Mouse (Mus musculus) heart, embryonic 13.5 days (tissue): Measurements from ENCODE around the gene Gpd2. TPM values are rescaled to one million over a fixed set of nuclear protein-coding genes. Genes with fewer than 3 reads are reported as not detected.

Experiments used
- ATAC-seq: fragments of 200-750 bp; cut with Nextera tagmentation; 2 replicates; pipeline ENCODE4 v1.8.0; 2017; ENCODE audit warnings: moderate TSS enrichment; ENCODE audit not compliant: insufficient number of reproducible peaks, low FRiP score, low TSS enrichment; ENCODE audit errors: extremely low read depth
- H3K27ac ChIP-seq: fragments of 300-500 bp; sonication (generic); replicated peaks from 2 replicates; pipeline ENCODE4 v1.5.1; 2015; ENCODE audit warnings: moderate library complexity, mild to moderate bottlenecking, inconsistent platforms
- H3K27me3 ChIP-seq: fragments of 300-500 bp; sonication (generic); replicated peaks from 2 replicates; pipeline ENCODE4 v1.6.1; 2015; ENCODE audit warnings: mild to moderate bottlenecking, inconsistent platforms
- H3K36me3 ChIP-seq: fragments of 300-500 bp; sonication (generic); 2 replicates; pipeline ENCODE4 v1.6.1; 2015; ENCODE audit warnings: mild to moderate bottlenecking, inconsistent platforms
- H3K4me1 ChIP-seq: fragments of 300-500 bp; sonication (generic); 2 replicates; pipeline ENCODE4 v1.6.1; 2015; ENCODE audit warnings: inconsistent platforms
- H3K4me2 ChIP-seq: fragments of 300-500 bp; sonication (generic); 2 replicates; pipeline ENCODE4 v1.6.1; 2015; ENCODE audit warnings: inconsistent platforms, mild to moderate bottlenecking, moderate library complexity
- H3K4me3 ChIP-seq: fragments of 300-500 bp; sonication (generic); 2 replicates; pipeline ENCODE4 v1.5.1; 2015; ENCODE audit warnings: moderate library complexity, mild to moderate bottlenecking, inconsistent platforms
- H3K9ac ChIP-seq: fragments of 300-500 bp; sonication (generic); 2 replicates; pipeline ENCODE4 v1.6.1; 2015; ENCODE audit warnings: inconsistent platforms, mild to moderate bottlenecking, moderate library complexity
- H3K9me3 ChIP-seq: fragments of 300-500 bp; sonication (generic); 2 replicates; pipeline ENCODE4 v1.6.1; 2016; ENCODE audit warnings: inconsistent platforms
- WGBS: fragments of 180-500 bp; shearing (Covaris S2); methylation state at CpG from one replicate; pipeline ENCODE4 v1.1.7; 2015; ENCODE audit warnings: mixed read lengths; 5-methylcytosine and 5-hydroxymethylcytosine counted together
- polyA plus RNA-seq: library from polyadenylated mRNA; unstranded; fragments of >200 nt; fragmentation: Nextera tagmentation; extraction: Ambion mirVana; gene quantifications from 2 replicates; pipeline ENCODE4 v1.2.1, GENCODE M21; 2015

Gpd2 gene
- polyA plus RNA-seq, 1 experiment from 2014 or later, result 11.9 TPM

- Histone ChIP-seq H3K9me3 (no peaks in the 10 kb centered on the region), H3K27me3 (no peaks in the 10 kb centered on the region), H3K4me1 (no peaks in the 10 kb centered on the region), H3K9ac (no peak overlapping the region), H3K4me3 (no peak overlapping the region), H3K36me3 (no peaks in the 10 kb centered on the region), H3K27ac (no peak overlapping the region), H3K4me2 (no peak overlapping the region)
- ATAC-seq, result no peak
- 86% methylated on average over 3 of the region's 3 CpGs for WGBS
Measured at GRCm38 (mm10) chr2:57397727-57398126, 160.3 kb downstream of the Gpd2 start.

- WGBS, result 66% methylated on average over 4 of the region's 4 CpGs
- Histone ChIP-seq H3K4me2 (no peak overlapping the region), H3K9ac (no peak overlapping the region), H3K9me3 (no peaks in the 10 kb centered on the region), H3K27me3 (no peaks in the 10 kb centered on the region), H3K27ac (no peak overlapping the region), H3K36me3 (no peaks in the 10 kb centered on the region), H3K4me1 (no peaks in the 10 kb centered on the region), H3K4me3 (no peak overlapping the region)
- ATAC-seq, result no peak
Measured at GRCm38 (mm10) chr2:57407414-57408019, 170.1 kb downstream of the Gpd2 start.

DNA sequence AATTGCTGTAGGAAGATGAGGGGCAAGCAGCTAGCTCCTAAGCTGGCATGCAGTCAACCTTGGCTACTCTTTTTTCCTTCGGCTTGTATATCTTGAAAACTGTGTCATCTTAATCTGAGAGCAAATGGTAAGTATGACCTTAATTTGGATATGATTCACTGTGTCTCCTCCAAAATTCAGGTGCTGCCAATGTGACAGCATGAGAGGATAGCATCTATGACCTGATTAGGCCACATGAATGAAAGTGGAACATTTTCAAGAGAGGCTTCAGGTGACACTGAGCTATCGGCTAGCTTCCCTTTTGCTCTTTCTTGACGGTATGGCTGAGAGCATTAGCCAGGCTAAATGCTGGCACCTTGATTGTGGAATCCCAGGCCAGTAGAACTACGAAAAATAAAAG lies 171.0 kb downstream of the Gpd2 start:
- WGBS, result 81% methylated on average over 4 of the region's 4 CpGs
- Histone ChIP-seq H3K4me2 (no peak overlapping the region), H3K9me3 (no peaks in the 10 kb centered on the region)

DNA sequence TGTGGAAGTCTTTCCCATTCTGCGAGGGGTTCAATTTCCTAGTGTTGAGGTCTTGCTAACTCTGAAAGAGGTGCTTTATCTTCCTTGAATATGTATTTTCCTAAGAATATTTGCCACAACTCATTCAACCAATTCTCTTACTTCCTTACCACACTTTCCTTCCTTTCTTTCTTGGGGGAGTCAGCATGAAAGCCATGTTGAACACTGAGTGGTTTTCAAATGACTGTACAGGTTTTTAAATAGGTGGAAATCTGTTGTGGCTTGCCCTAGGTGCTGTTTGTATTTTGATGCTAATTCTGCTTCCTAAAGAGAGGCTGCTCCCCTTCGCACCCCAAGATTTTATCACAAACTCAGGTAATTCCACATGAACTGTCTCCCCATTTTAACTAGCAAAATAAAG lies 174.1 kb downstream of the Gpd2 start:
- no peak overlapping the region for H3K4me2 ChIP-seq
- no peak overlapping the region for H3K27ac ChIP-seq
- no peaks in the 10 kb centered on the region for H3K4me1 ChIP-seq
- WGBS, result 81% methylated on average over 2 of the region's 2 CpGs
- no peaks in the 10 kb centered on the region for H3K36me3 ChIP-seq
- H3K9me3 ChIP-seq, result no peaks in the 10 kb centered on the region
- H3K4me3 ChIP-seq, result no peak overlapping the region
- ATAC-seq, result no peak
- H3K27me3 ChIP-seq, result no peaks in the 10 kb centered on the region
- no peak overlapping the region for H3K9ac ChIP-seq

More for the DNA sequence above, 171.0 kb downstream of the Gpd2 start:
- Histone ChIP-seq H3K9ac (no peak overlapping the region), H3K4me3 (no peak overlapping the region), H3K27me3 (no peaks in the 10 kb centered on the region), H3K4me1 (no peaks in the 10 kb centered on the region), H3K27ac (no peak overlapping the region), H3K36me3 (no peaks in the 10 kb centered on the region)
- no peak for ATAC-seq

DNA sequence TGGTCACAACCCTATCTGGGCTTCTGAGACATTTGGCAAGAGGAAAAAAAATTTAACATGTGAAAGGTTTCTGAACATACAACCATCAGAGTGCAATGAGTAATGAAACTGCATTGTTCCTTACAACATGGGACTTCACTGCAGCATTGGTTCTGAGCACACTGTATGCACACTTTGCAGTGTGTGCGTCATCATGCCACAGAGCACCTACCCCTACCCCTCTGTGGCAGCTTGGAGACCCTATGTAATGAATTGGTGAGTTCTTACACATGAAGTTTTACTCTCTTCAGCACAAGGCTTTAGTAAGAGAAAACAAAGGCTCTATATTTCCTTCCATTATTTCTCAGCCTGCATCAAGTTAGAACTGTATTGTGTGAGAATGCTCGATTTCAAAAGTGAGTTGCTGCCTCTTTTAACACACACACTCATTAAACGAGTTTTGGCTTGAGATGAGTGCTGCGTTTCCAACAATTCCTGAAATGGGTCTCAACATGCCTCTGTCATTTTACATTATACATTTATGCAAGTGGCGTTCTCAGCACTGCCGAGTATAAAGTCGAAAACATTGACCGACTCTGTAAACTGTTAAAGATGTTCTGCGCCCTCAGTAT lies 177.2 kb downstream of the Gpd2 start:
- H3K4me3 ChIP-seq, result no peak overlapping the region
- no peaks in the 10 kb centered on the region for H3K27me3 ChIP-seq
- H3K4me1 ChIP-seq, result no peaks in the 10 kb centered on the region
- 75% methylated on average over 9 of the region's 9 CpGs for WGBS
- no peak overlapping the region for H3K4me2 ChIP-seq
- no peak for ATAC-seq
- H3K9me3 ChIP-seq, result no peaks in the 10 kb centered on the region
- H3K9ac ChIP-seq, result no peak overlapping the region
- H3K27ac ChIP-seq, result no peak overlapping the region
- H3K36me3 ChIP-seq, result no peaks in the 10 kb centered on the region

DNA sequence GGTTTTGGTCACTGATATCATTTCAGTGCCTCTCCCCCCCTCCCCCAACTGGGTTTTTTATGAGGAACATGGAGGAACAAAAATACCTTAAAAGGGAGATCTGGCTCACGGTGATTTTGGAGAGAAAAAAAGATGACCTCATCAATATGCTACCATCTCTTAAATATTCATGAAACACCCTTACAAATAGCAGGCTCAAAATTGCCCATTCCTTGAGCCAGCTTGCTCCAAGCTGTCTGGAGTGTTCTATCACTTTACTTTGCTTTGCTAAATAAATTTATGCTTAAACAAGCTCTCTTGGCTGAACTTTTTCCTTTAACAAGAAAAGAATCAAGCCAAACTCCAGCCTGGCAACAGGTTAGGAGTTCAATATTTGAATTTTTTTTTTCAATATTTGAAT lies 179.3 kb downstream of the Gpd2 start:
- ATAC-seq, result no peak
- Histone ChIP-seq H3K4me2 (no peak overlapping the region), H3K27ac (no peak overlapping the region), H3K27me3 (no peaks in the 10 kb centered on the region), H3K36me3 (no peaks in the 10 kb centered on the region), H3K4me3 (no peak overlapping the region), H3K9me3 (0 out of 2 replicates have a peak, but pooled peaks cover 3% of the 10 kb centered on the region), H3K9ac (no peak overlapping the region), H3K4me1 (no peaks in the 10 kb centered on the region)
- 67% methylated on average over 1 of the region's 1 CpGs for WGBS

Other genes with a start within 250 kb of the Gpd2 start
- gene Nr4a2, start 113.6 kb upstream of the Gpd2 start, polyA plus RNA-seq, result 2.3 and 2.6 TPM in 2 replicates